Mouse (Mus musculus) ES-Bruce4 (cell line): ENCODE measurements around the gene Tmem135. TPM values are rescaled to one million over a fixed set of nuclear protein-coding genes. Genes with fewer than 3 reads are reported as not detected.

Source experiments
- H3K27ac ChIP-seq: 2 replicates; pipeline ENCODE4 v1.5.1; 2012; ENCODE audit warnings: low read length, inconsistent platforms; ENCODE audit not compliant: insufficient read depth
- H3K27me3 ChIP-seq: 2 replicates; pipeline ENCODE4 v1.6.1; 2012; ENCODE audit warnings: mild to moderate bottlenecking, low read length, inconsistent platforms; ENCODE audit not compliant: control insufficient read depth, poor library complexity, insufficient read depth, severe bottlenecking
- H3K36me3 ChIP-seq: 2 replicates; pipeline ENCODE4 v1.6.1; 2012; ENCODE audit warnings: inconsistent platforms, mild to moderate bottlenecking, low read length, moderate library complexity; ENCODE audit not compliant: control insufficient read depth, poor library complexity, insufficient read depth, severe bottlenecking
- H3K4me1 ChIP-seq: one replicate; pipeline ENCODE4 v1.8.1; 2011; ENCODE audit warnings: low read length; ENCODE audit not compliant: control insufficient read depth, insufficient read depth
- H3K4me3 ChIP-seq: 2 replicates; pipeline ENCODE4 v1.5.1; 2011; ENCODE audit warnings: low read depth, mild to moderate bottlenecking, low read length
- H3K9ac ChIP-seq: 2 replicates; pipeline ENCODE4 v1.6.1; 2012; ENCODE audit warnings: low read depth, mild to moderate bottlenecking, inconsistent platforms; ENCODE audit not compliant: poor library complexity, severe bottlenecking
- H3K9me3 ChIP-seq: replicated peaks from 2 replicates; pipeline ENCODE4 v1.6.1; 2012; ENCODE audit warnings: mild to moderate bottlenecking, low read length, inconsistent platforms; ENCODE audit not compliant: control insufficient read depth, poor library complexity, insufficient read depth, severe bottlenecking
- CTCF ChIP-seq: IDR thresholded peaks from one replicate; pipeline ENCODE4 v1.8.1; 2011; ENCODE audit warnings: low read depth, low read length
- EP300 ChIP-seq: IDR thresholded peaks from 2 replicates; pipeline ENCODE4 v1.6.1; 2011; ENCODE audit warnings: low read depth, low read length; ENCODE audit not compliant: insufficient read depth
- POLR2A ChIP-seq: IDR thresholded peaks from one replicate; pipeline ENCODE4 v1.8.1; 2011; ENCODE audit warnings: low read length; ENCODE audit not compliant: insufficient read depth
- polyA plus RNA-seq: library from polyadenylated mRNA; stranded (reverse); fragments of >200 nt; gene quantifications from 2 replicates; pipeline ENCODE4 v1.2.4, GENCODE M21; 2011; ENCODE audit warnings: low read depth; ENCODE audit not compliant: missing spikeins, insufficient read depth, insufficient read length

The Tmem135 gene
- polyA plus RNA-seq, result 25.7 and 27.3 TPM in 2 replicates

DNA sequence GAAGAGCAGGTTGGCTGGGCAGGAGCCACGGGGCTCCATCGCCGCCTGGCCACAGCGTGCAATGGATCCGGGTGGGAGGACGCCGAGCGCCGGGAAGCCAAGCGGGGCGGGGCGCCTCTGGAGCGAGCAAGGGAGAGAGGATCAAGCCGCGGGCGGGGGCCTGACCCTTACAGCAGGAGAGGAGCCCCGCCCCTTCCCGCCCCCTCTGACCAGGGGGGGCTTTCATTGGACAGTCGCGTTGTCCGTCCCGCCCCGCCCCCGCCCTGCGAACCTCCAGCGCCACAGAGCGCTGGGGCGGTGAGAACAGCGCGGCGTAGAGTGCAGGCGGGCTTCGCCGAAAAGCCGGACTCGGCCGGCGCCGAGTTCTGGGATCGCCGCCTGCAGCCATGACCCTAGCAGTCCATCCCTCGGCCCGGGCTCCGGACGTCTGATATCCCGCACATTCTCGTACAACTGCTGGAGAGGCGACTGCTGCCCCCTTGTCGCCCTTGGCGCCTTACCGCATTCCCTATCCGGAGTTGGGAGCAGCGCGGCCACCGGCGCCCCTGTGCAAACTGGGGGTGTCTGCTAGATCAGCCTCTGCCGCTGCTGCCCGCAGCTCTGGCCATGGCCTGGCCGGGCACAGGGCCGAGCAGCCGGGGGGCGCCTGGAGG is at the start of gene Tmem135, which contains the start of gene Fzd4:
Gene Tmem135 (minus strand): TSS at position 142 of the 653 bp plus-strand sequence.
Gene Fzd4 (plus strand): TSS at position 275 of the 653 bp plus-strand sequence.
- H3K27me3 ChIP-seq, result peaks cover 2% of the 10 kb centered on the region
- TF ChIP-seq POLR2A, result no peak
- no peak for TF ChIP-seq CTCF
- TF ChIP-seq EP300, result no peak
- no peaks in the 10 kb centered on the region for H3K36me3 ChIP-seq
- peak within 1 kb of the TSS; percentile 84 for H3K4me3 ChIP-seq
- no peak within 1 kb of the TSS for H3K27ac ChIP-seq
- peak within 1 kb of the TSS; percentile 72 for H3K9ac ChIP-seq
- no peaks in the 10 kb centered on the region for H3K4me1 ChIP-seq
- peaks cover 3% of the 10 kb centered on the region; the same call in 1 of the 2 replicates for H3K9me3 ChIP-seq

GRCm38 (mm10) chr7:89450312-89450711 is 46.3 kb upstream of the Tmem135 start:
- H3K36me3 ChIP-seq, result no peaks in the 10 kb centered on the region
- no peaks in the 10 kb centered on the region for H3K9me3 ChIP-seq
- H3K4me1 ChIP-seq, result no peaks in the 10 kb centered on the region
- no peak overlapping the region for H3K27ac ChIP-seq
- TF ChIP-seq CTCF, result no peak
- no peak for TF ChIP-seq POLR2A
- TF ChIP-seq EP300, result no peak
- H3K4me3 ChIP-seq, result no peak overlapping the region
- H3K27me3 ChIP-seq, result no peaks in the 10 kb centered on the region; the same call in 1 of the 2 replicates
- H3K9ac ChIP-seq, result no peak overlapping the region

DNA sequence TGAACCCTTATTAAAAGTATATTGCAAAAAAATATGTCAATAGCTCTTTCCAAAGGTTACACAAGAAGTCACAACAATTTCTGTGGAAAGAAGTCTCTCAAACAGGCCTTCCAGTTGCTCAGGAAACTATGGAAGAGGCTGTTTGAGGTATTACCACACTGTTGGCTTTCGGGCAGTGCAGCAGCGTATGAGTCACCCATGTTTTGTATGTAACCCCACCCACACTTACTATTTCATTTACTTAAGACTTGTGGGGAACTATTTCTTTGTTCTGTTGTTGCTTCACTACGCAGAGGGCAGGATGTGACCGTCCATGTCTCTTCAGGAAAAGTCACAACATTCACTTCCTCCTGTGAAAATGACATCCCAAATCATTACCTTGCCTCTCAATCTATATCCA is 41.1 kb upstream of the Tmem135 start:
- Histone ChIP-seq H3K36me3 (no peaks in the 10 kb centered on the region), H3K9ac (no peak overlapping the region), H3K27me3 (no peaks in the 10 kb centered on the region; the same call in 1 of the 2 replicates), H3K4me1 (no peaks in the 10 kb centered on the region), H3K9me3 (no peaks in the 10 kb centered on the region), H3K4me3 (no peak overlapping the region), H3K27ac (no peak overlapping the region)
- TF ChIP-seq POLR2A, result no peak
- no peak for TF ChIP-seq EP300
- no peak for TF ChIP-seq CTCF

DNA sequence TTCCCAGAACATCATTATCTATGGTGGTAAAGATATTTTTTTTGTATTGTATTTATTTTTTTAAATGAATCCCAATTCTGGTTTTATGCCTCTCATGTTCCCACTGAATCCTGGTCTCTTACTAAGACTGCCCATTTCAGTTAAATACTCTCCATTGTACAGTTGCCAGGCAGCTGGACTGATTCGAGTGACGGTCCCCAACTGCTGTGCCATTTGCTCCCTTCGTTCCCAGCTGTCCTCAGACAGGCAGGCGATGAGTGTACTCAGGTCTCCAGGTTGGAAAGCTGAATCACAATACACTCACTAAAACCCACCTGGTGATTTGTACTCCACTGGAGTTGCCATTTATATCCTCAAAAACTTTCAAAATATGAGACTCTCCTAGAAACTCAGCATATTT is 38.2 kb upstream of the Tmem135 start:
- H3K4me3 ChIP-seq, result no peak overlapping the region
- H3K4me1 ChIP-seq, result no peaks in the 10 kb centered on the region
- H3K27ac ChIP-seq, result no peak overlapping the region
- H3K9ac ChIP-seq, result no peak overlapping the region
- TF ChIP-seq CTCF (no peak), POLR2A (no peak), EP300 (no peak)
- no peaks in the 10 kb centered on the region for H3K27me3 ChIP-seq
- no peaks in the 10 kb centered on the region for H3K36me3 ChIP-seq
- H3K9me3 ChIP-seq, result no peaks in the 10 kb centered on the region

GRCm38 (mm10) chr7:89441291-89441690 is 37.3 kb upstream of the Tmem135 start:
- Histone ChIP-seq H3K4me1 (no peaks in the 10 kb centered on the region), H3K4me3 (no peak overlapping the region), H3K9ac (no peak overlapping the region), H3K27ac (no peak overlapping the region), H3K27me3 (no peaks in the 10 kb centered on the region), H3K9me3 (no peaks in the 10 kb centered on the region), H3K36me3 (no peaks in the 10 kb centered on the region)
- TF ChIP-seq EP300, result no peak
- no peak for TF ChIP-seq CTCF

DNA sequence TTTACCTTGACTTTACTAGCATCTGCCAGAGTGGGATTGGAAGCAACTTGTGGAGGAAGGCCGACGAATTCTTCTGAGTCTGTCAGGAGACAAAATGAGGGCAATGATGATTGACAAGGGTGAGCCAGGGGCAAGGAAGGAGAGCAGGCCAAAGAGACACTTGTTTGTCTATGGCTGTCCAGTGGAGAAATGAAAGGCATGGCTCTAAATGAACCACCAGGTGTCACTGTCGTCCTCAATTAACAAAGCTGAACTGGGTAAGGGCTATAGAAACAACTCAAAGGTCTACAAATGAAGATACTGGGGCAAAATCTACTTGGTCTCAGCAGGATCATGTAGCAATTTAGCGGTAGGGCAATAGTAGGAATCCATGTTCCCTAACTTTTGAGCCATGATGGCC is 33.6 kb upstream of the Tmem135 start:
- Histone ChIP-seq H3K27ac (no peak overlapping the region), H3K27me3 (no peaks in the 10 kb centered on the region), H3K36me3 (no peaks in the 10 kb centered on the region), H3K4me1 (no peaks in the 10 kb centered on the region), H3K9me3 (no peaks in the 10 kb centered on the region), H3K4me3 (no peak overlapping the region), H3K9ac (no peak overlapping the region)
- TF ChIP-seq POLR2A, result no peak
- TF ChIP-seq CTCF, result peak; percentile 17
